Mouse (Mus musculus) frontal cortex, postnatal 36 days (tissue): ENCODE measurements around the gene Mcm7.
A peak's percentile ranks its signal among the peaks of the same experiment; 100 is the strongest.

Experiments used
- DNase-seq, 2 experiments: peaks; one replicate each; pipeline ENCODE4 v3.0.0; 2022; ENCODE audit warnings: low spot score in 2 of 2

The Mcm7 gene

GRCm38 (mm10) chr5:138155443-138155976 is 16.7 kb downstream of the Mcm7 start, which contains the start of gene Zfp113:
Gene Zfp113, minus strand, starts transcription at chr5:138155744.
- DNase-seq, result peak; percentile 90 to 94

- DNase-seq, result no peak
Measured at GRCm38 (mm10) chr5:138154390-138154789, 17.8 kb downstream of the Mcm7 start.

- no peak for DNase-seq
Measured at GRCm38 (mm10) chr5:138138585-138138984, 33.6 kb downstream of the Mcm7 start.

- peak in 1 of 2 experiments; percentile 38 for DNase-seq
Measured at GRCm38 (mm10) chr5:138137935-138138549, 34.2 kb downstream of the Mcm7 start.

- DNase-seq, result no peak
Measured at GRCm38 (mm10) chr5:138137257-138137656, 35.0 kb downstream of the Mcm7 start.

GRCm38 (mm10) chr5:138132425-138133064 is 39.7 kb downstream of the Mcm7 start:
- no peak for DNase-seq

- DNase-seq, result no peak
Measured at GRCm38 (mm10) chr5:138118041-138118440, 54.2 kb downstream of the Mcm7 start.

GRCm38 (mm10) chr5:138117199-138118015 is 54.8 kb downstream of the Mcm7 start:
- DNase-seq, result no peak

- peak; percentile 86 to 89 for DNase-seq
Measured at GRCm38 (mm10) chr5:138116255-138117198, 55.7 kb downstream of the Mcm7 start, which contains the start of gene Zscan21. Gene Zscan21, plus strand, starts transcription at chr5:138116903.
